Comparison of ENCODE assay signal across 9 mouse cellular contexts in the genomic region with DNA sequence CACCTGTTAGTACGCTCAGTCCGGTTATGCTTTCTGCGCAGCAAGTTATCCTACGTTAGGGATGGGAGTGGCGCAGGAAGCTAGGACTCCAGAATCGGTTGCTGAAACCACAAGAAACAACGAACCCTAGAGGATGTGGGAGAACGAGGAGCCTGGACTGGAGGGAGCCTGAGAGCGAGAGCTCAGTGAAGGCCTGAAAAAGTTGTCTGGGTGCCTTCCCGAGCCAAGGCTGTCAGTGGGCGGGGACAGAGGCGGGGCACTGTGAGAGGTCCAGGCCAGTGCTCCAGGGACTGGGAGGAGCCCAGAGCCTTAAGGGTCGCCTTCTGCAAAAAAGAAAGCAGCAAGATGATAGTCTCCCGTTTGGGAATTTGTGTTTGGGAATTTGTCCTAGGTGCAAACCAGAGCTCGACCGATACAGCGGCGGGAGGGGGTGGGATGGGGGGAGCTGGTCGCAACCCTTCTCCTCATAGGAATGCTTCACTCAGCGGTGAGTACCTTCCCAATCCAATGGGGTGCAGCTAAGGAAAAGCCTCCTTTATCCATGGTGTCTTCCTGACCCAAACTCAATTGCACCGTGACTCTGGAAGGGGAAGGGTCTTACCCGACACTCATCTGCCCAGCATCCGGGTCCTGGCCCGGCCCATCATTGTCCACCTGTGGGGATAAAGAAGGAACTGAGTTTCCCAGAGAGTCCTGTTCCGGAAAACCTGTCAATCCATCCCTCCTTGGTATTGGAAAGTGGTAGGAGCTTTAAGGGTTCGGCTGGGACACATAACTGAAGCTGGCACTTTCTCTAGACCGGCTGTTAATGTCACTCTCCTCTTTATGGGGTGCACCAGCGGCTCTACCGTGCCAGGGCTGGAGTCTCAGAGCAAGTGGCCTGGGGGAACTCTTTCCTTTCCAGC.
DNase-seq lines count a peak whose midpoint lies in the region; ATAC-seq and TF ChIP-seq lines count a peak whose summit lies in the region.
"Had no signal": no experiment of that assay in that cellular context is flagged by ENCODE, and none has a peak within 500 bp of the region (broad histone marks: within the 10 kb centered on the region; RNA-seq: fewer than 3 reads in every experiment).

No protein-coding gene starts in this region.

- H3K9me3 ChIP-seq in hindbrain, embryonic 13.5 days, result no peaks in the 10 kb centered on the region
- peaks cover under 1% of the 10 kb centered on the region; the same call in 1 of the 2 replicates for H3K9me3 ChIP-seq in limb, embryonic 15.5 days
- H3K9me3 ChIP-seq in midbrain, postnatal 0 days (ENCODE audit: low read length), result no peaks in the 10 kb centered on the region

- intact Hi-C loops in left cerebral cortex, postnatal 4 days (cut with DNase I), result no loop called here

- H3K4me1 ChIP-seq in hindbrain, embryonic 13.5 days (replicated peaks), result peaks cover 15% of the 10 kb centered on the region
- peaks cover 9% of the 10 kb centered on the region for H3K4me1 ChIP-seq in limb, embryonic 15.5 days
- H3K4me1 ChIP-seq in midbrain, postnatal 0 days (ENCODE audit: insufficient read depth, low read length), result no peaks in the 10 kb centered on the region

- peak overlapping the region; percentile 61 for H3K4me2 ChIP-seq in hindbrain, embryonic 13.5 days
- peak overlapping the region; percentile 62 for H3K4me2 ChIP-seq in limb, embryonic 15.5 days
- H3K4me2 ChIP-seq in midbrain, postnatal 0 days (ENCODE audit: low read depth, low read length, poor library complexity, severe bottlenecking), result peak overlapping the region; percentile 50

- no peak for ATAC-seq in hindbrain, embryonic 13.5 days (ENCODE audit: low FRiP score)
- no peak for ATAC-seq in limb, embryonic 15.5 days (ENCODE audit: insufficient number of reproducible peaks, low FRiP score, low TSS enrichment, low read depth)
- ATAC-seq in midbrain, postnatal 0 days (ENCODE audit: low FRiP score), result no peak

- H3K4me3 ChIP-seq in hindbrain, embryonic 13.5 days, result peak overlapping the region; percentile 38
- peak overlapping the region; percentile 36 for H3K4me3 ChIP-seq in limb, embryonic 15.5 days
- peak overlapping the region; percentile 28 for H3K4me3 ChIP-seq in midbrain, postnatal 0 days (ENCODE audit: low read depth, low read length)

- peaks cover 32% of the 10 kb centered on the region for H3K27me3 ChIP-seq in hindbrain, embryonic 13.5 days
- H3K27me3 ChIP-seq in limb, embryonic 15.5 days, result peaks cover 4% of the 10 kb centered on the region; the same call in 1 of the 2 replicates
- peaks cover 9% of the 10 kb centered on the region; the same call in 1 of the 2 replicates for H3K27me3 ChIP-seq in midbrain, postnatal 0 days (ENCODE audit: insufficient read depth, low read length)
- H3K27me3 ChIP-seq: CH12.LX had no signal

- H3K9ac ChIP-seq in hindbrain, embryonic 13.5 days, result peak overlapping the region; percentile 39; the same call in 1 of the 2 replicates
- no peak overlapping the region for H3K9ac ChIP-seq in limb, embryonic 15.5 days
- H3K9ac ChIP-seq in midbrain, postnatal 0 days (replicated peaks; ENCODE audit: low read length, poor library complexity, severe bottlenecking), result no peak overlapping the region; the same call in 1 of the 2 replicates

- 6% methylated on average over 29 of the region's 29 CpGs for WGBS in hindbrain, embryonic 13.5 days
- 3% methylated on average over 29 of the region's 29 CpGs for WGBS in limb, embryonic 15.5 days
- WGBS in midbrain, postnatal 0 days, result 5% methylated on average over 29 of the region's 29 CpGs

- no peak for TF ChIP-seq CTCF in midbrain, postnatal 0 days (IDR thresholded peaks at IDR 0.05)

- H3K27ac ChIP-seq in hindbrain, embryonic 13.5 days, result no peak overlapping the region
- H3K27ac ChIP-seq in limb, embryonic 15.5 days, result no peak overlapping the region
- H3K27ac ChIP-seq in midbrain, postnatal 0 days (ENCODE audit: low read depth, low read length), result no peak overlapping the region

- peak; percentile 44 for DNase-seq in left cerebral cortex, postnatal 4 days
- DNase-seq in left cerebral cortex, adult 9 months (ENCODE audit: low spot score in 2 of 2), result no peak
- peak; percentile 27 for DNase-seq in gastrocnemius, adult 18-20 months (ENCODE audit: low spot score)
- peak; percentile 50 for DNase-seq in midbrain, postnatal 0 days (ENCODE audit: low spot score)
- DNase-seq in frontal cortex, postnatal 14 days (ENCODE audit: low spot score in 2 of 2), result no peak
- DNase-seq in right cerebral cortex, postnatal 10 days (ENCODE audit: low spot score in 2 of 2), result no peak

- no peaks in the 10 kb centered on the region for H3K36me3 ChIP-seq in hindbrain, embryonic 13.5 days
- no peaks in the 10 kb centered on the region for H3K36me3 ChIP-seq in limb, embryonic 15.5 days
- no peaks in the 10 kb centered on the region for H3K36me3 ChIP-seq in midbrain, postnatal 0 days (ENCODE audit: insufficient read depth, low read length)

Comparison
In these comparisons a context has a peak if more than half of its experiments do, and no peak if none do; other contexts are left out.
1. DNase-seq: peak in left cerebral cortex, postnatal 4 days (single experiment), gastrocnemius, adult 18-20 months (single experiment) and midbrain, postnatal 0 days (single experiment); none in left cerebral cortex, adult 9 months (0 of 2), frontal cortex, postnatal 14 days (0 of 2) and right cerebral cortex, postnatal 10 days (0 of 2).
2. Peak in every context shown above with its lines, with median percentiles within 50 percentile points of each other: H3K4me2 ChIP-seq and H3K4me3 ChIP-seq.